Mouse (Mus musculus): Measurements from ENCODE around the gene Leprot. TPM values are rescaled to one million over a fixed set of nuclear protein-coding genes. Genes with fewer than 3 reads are reported as not detected.

The Leprot gene
- polyA plus RNA-seq, 1 experiment from 2014 or later = 77.5 TPM

- no peaks in the 10 kb centered on the region for H3K27me3 ChIP-seq (replicated peaks)
- no peak overlapping the region for H3K4me2 ChIP-seq
- H3K9me3 ChIP-seq (replicated peaks) = no peaks in the 10 kb centered on the region
- WGBS = 98% methylated on average over 4 of the region's 4 CpGs
- no peak for ATAC-seq (ENCODE audit: low FRiP score)
- no peak overlapping the region for H3K27ac ChIP-seq (replicated peaks)
- no peak overlapping the region for H3K9ac ChIP-seq (replicated peaks)
- H3K36me3 ChIP-seq = peaks cover 7% of the 10 kb centered on the region
- 0 out of 2 replicates have a peak, but pooled peaks cover 2% of the 10 kb centered on the region for H3K4me1 ChIP-seq
- no peak overlapping the region for H3K4me3 ChIP-seq (replicated peaks)
Measured at GRCm38 (mm10) chr4:101664766-101665165, 17.2 kb downstream of the Leprot start.

GRCm38 (mm10) chr4:101669161-101669560 is 21.6 kb downstream of the Leprot start:
- 63% methylated on average over 5 of the region's 5 CpGs for WGBS
- Histone ChIP-seq H3K9ac (replicated peaks) (no peak overlapping the region), H3K36me3 (no peaks in the 10 kb centered on the region), H3K4me3 (replicated peaks) (no peak overlapping the region), H3K27me3 (replicated peaks) (no peaks in the 10 kb centered on the region), H3K9me3 (replicated peaks) (no peaks in the 10 kb centered on the region), H3K27ac (replicated peaks) (no peak overlapping the region), H3K4me2 (no peak overlapping the region), H3K4me1 (0 out of 2 replicates have a peak, but pooled peaks cover 2% of the 10 kb centered on the region)
- ATAC-seq (ENCODE audit: low FRiP score) = no peak

- H3K9ac ChIP-seq (replicated peaks) = no peak overlapping the region
- no peaks in the 10 kb centered on the region for H3K36me3 ChIP-seq
- H3K4me3 ChIP-seq (replicated peaks) = no peak overlapping the region
- H3K4me1 ChIP-seq = 0 out of 2 replicates have a peak, but pooled peaks cover 2% of the 10 kb centered on the region
- no peaks in the 10 kb centered on the region for H3K9me3 ChIP-seq (replicated peaks)
- H3K27ac ChIP-seq (replicated peaks) = no peak overlapping the region
- 86% methylated on average over 5 of the region's 5 CpGs for WGBS
- H3K27me3 ChIP-seq (replicated peaks) = no peaks in the 10 kb centered on the region
- H3K4me2 ChIP-seq = no peak overlapping the region
- ATAC-seq (ENCODE audit: low FRiP score) = no peak
Measured at GRCm38 (mm10) chr4:101669811-101670210, 22.3 kb downstream of the Leprot start.

GRCm38 (mm10) chr4:101674790-101675189 is 27.3 kb downstream of the Leprot start:
- Histone ChIP-seq H3K4me2 (no peak overlapping the region), H3K27me3 (replicated peaks) (no peaks in the 10 kb centered on the region)
- 83% methylated on average over 5 of the region's 5 CpGs for WGBS

GRCm38 (mm10) chr4:101675726-101676125 is 28.2 kb downstream of the Leprot start:
- ATAC-seq (ENCODE audit: low FRiP score) = no peak
- no peak overlapping the region for H3K4me3 ChIP-seq (replicated peaks)
- 70% methylated on average over 4 of the region's 4 CpGs for WGBS
- no peak overlapping the region for H3K4me2 ChIP-seq
- no peak overlapping the region for H3K9ac ChIP-seq (replicated peaks)
- no peak overlapping the region for H3K27ac ChIP-seq (replicated peaks)
- no peaks in the 10 kb centered on the region for H3K4me1 ChIP-seq
- H3K27me3 ChIP-seq (replicated peaks) = no peaks in the 10 kb centered on the region
- H3K36me3 ChIP-seq = no peaks in the 10 kb centered on the region
- no peaks in the 10 kb centered on the region for H3K9me3 ChIP-seq (replicated peaks)

More at GRCm38 (mm10) chr4:101674790-101675189, 27.3 kb downstream of the Leprot start:
- H3K36me3 ChIP-seq = no peaks in the 10 kb centered on the region
- no peaks in the 10 kb centered on the region for H3K4me1 ChIP-seq
- H3K9me3 ChIP-seq (replicated peaks) = no peaks in the 10 kb centered on the region
- H3K27ac ChIP-seq (replicated peaks) = no peak overlapping the region
- ATAC-seq (ENCODE audit: low FRiP score) = no peak
- H3K4me3 ChIP-seq (replicated peaks) = no peak overlapping the region
- no peak overlapping the region for H3K9ac ChIP-seq (replicated peaks)

GRCm38 (mm10) chr4:101682620-101683019 is 35.1 kb downstream of the Leprot start:
- Histone ChIP-seq H3K36me3 (no peaks in the 10 kb centered on the region), H3K4me1 (no peaks in the 10 kb centered on the region), H3K27me3 (replicated peaks) (no peaks in the 10 kb centered on the region), H3K4me2 (no peak overlapping the region), H3K27ac (replicated peaks) (no peak overlapping the region), H3K9ac (replicated peaks) (no peak overlapping the region), H3K4me3 (replicated peaks) (no peak overlapping the region), H3K9me3 (replicated peaks) (no peaks in the 10 kb centered on the region)
- WGBS = 89% methylated on average over 4 of the region's 4 CpGs
- no peak for ATAC-seq (ENCODE audit: low FRiP score)

GRCm38 (mm10) chr4:101683086-101683485 is 35.6 kb downstream of the Leprot start:
- 89% methylated on average over 3 of the region's 3 CpGs for WGBS
- Histone ChIP-seq H3K27me3 (replicated peaks) (no peaks in the 10 kb centered on the region), H3K9ac (replicated peaks) (no peak overlapping the region), H3K4me1 (no peaks in the 10 kb centered on the region), H3K27ac (replicated peaks) (no peak overlapping the region), H3K4me2 (no peak overlapping the region), H3K9me3 (replicated peaks) (no peaks in the 10 kb centered on the region), H3K4me3 (replicated peaks) (no peak overlapping the region), H3K36me3 (no peaks in the 10 kb centered on the region)
- ATAC-seq (ENCODE audit: low FRiP score) = no peak

GRCm38 (mm10) chr4:101684821-101685220 is 37.3 kb downstream of the Leprot start:
- ATAC-seq (ENCODE audit: low FRiP score) = no peak
- no peak overlapping the region for H3K9ac ChIP-seq (replicated peaks)
- no peaks in the 10 kb centered on the region for H3K27me3 ChIP-seq (replicated peaks)
- H3K4me3 ChIP-seq (replicated peaks) = no peak overlapping the region
- H3K4me2 ChIP-seq = no peak overlapping the region
- H3K27ac ChIP-seq (replicated peaks) = no peak overlapping the region
- H3K4me1 ChIP-seq = no peaks in the 10 kb centered on the region
- 93% methylated on average over 3 of the region's 3 CpGs for WGBS
- H3K9me3 ChIP-seq (replicated peaks) = no peaks in the 10 kb centered on the region
- no peaks in the 10 kb centered on the region for H3K36me3 ChIP-seq

GRCm38 (mm10) chr4:101686227-101686810 is 38.8 kb downstream of the Leprot start:
- H3K27ac ChIP-seq (replicated peaks) = no peak overlapping the region
- H3K4me1 ChIP-seq = no peaks in the 10 kb centered on the region
- H3K9me3 ChIP-seq (replicated peaks) = no peaks in the 10 kb centered on the region
- no peak for ATAC-seq (ENCODE audit: low FRiP score)
- no peak overlapping the region for H3K9ac ChIP-seq (replicated peaks)
- 83% methylated on average over 13 of the region's 13 CpGs for WGBS
- H3K4me3 ChIP-seq (replicated peaks) = no peak overlapping the region
- H3K4me2 ChIP-seq = no peak overlapping the region
- H3K36me3 ChIP-seq = no peaks in the 10 kb centered on the region
- no peaks in the 10 kb centered on the region for H3K27me3 ChIP-seq (replicated peaks)

- Histone ChIP-seq H3K9ac (replicated peaks) (no peak overlapping the region), H3K9me3 (replicated peaks) (no peaks in the 10 kb centered on the region), H3K4me2 (no peak overlapping the region), H3K36me3 (no peaks in the 10 kb centered on the region), H3K27ac (replicated peaks) (no peak overlapping the region), H3K4me3 (replicated peaks) (no peak overlapping the region), H3K27me3 (replicated peaks) (no peaks in the 10 kb centered on the region), H3K4me1 (no peaks in the 10 kb centered on the region)
- no peak for ATAC-seq (ENCODE audit: low FRiP score)
- WGBS = 90% methylated on average over 4 of the region's 4 CpGs
Measured at GRCm38 (mm10) chr4:101689241-101689640, 41.7 kb downstream of the Leprot start.

- Histone ChIP-seq H3K4me3 (replicated peaks) (no peak overlapping the region), H3K36me3 (no peaks in the 10 kb centered on the region), H3K9ac (replicated peaks) (no peak overlapping the region), H3K27me3 (replicated peaks) (no peaks in the 10 kb centered on the region), H3K4me1 (no peaks in the 10 kb centered on the region), H3K4me2 (no peak overlapping the region), H3K27ac (replicated peaks) (no peak overlapping the region), H3K9me3 (replicated peaks) (no peaks in the 10 kb centered on the region)
- no peak for ATAC-seq (ENCODE audit: low FRiP score)
- WGBS = 83% methylated on average over 5 of the region's 5 CpGs
Measured at GRCm38 (mm10) chr4:101689645-101690044, 42.1 kb downstream of the Leprot start.

- no peaks in the 10 kb centered on the region for H3K4me1 ChIP-seq
- no peak for ATAC-seq (ENCODE audit: low FRiP score)
- no peak overlapping the region for H3K9ac ChIP-seq (replicated peaks)
- no peaks in the 10 kb centered on the region for H3K36me3 ChIP-seq
- H3K27ac ChIP-seq (replicated peaks) = no peak overlapping the region
- no peak overlapping the region for H3K4me3 ChIP-seq (replicated peaks)
- H3K9me3 ChIP-seq (replicated peaks) = no peaks in the 10 kb centered on the region
- H3K27me3 ChIP-seq (replicated peaks) = no peaks in the 10 kb centered on the region
- WGBS = 79% methylated on average over 4 of the region's 4 CpGs
- no peak overlapping the region for H3K4me2 ChIP-seq
Measured at GRCm38 (mm10) chr4:101692892-101693291, 45.4 kb downstream of the Leprot start.
